In the genomic region with DNA sequence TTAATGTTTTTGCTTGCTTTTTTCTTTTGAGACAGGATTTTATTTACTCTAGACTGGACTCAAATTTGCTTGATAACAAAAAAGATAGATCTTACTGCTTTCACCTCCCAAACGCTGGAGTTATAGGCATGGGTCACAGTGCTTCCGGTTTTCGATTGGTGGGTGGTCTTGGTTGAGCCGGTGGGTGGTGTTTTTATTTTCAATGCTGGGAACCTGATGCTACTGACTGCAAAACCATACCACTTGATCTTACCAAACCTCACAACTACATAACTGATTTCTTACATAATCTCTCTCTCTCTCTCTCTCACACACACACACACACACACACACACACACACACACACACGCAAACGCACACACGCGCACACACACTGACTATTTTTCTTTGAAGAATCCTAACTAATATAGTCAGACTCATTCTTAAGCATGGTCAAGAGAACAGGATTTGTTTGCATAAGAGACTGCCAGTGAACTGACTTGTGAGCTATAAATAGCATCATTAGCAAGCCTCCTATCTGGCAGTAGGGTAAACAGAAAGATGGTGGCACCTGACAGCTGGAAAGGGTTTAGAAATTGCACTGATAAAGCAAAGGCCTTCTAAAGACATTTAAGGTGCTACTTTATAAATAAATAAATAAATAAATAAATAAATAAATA, we compare ENCODE assay signal across 8 mouse cellular contexts. TPM values are rescaled to one million over a fixed set of nuclear protein-coding genes. Genes with fewer than 3 reads are reported as not detected.
DNase-seq lines count a peak whose midpoint lies in the region; ATAC-seq and TF ChIP-seq lines count a peak whose summit lies in the region.
"Had no signal": no experiment of that assay in that cellular context is flagged by ENCODE, and none has a peak within 500 bp of the region (broad histone marks: within the 10 kb centered on the region; RNA-seq: fewer than 3 reads in every experiment).

No protein-coding gene starts in this region.

- H3K27ac ChIP-seq in kidney, embryonic 15.5 days: peak overlapping the region; percentile 49; the same call in 1 of the 2 replicates
- H3K27ac ChIP-seq: limb, embryonic 15.5 days had no signal

- H3K9ac ChIP-seq in kidney, embryonic 15.5 days: no peak overlapping the region
- H3K9ac ChIP-seq: limb, embryonic 15.5 days had no signal

- WGBS in kidney, embryonic 15.5 days: 55% methylated on average over 8 of the region's 8 CpGs

- no peak for DNase-seq in kidney, postnatal 25 days
- DNase-seq in A20 (ENCODE audit: low read depth, low spot score): peak; percentile 28
- no peak for DNase-seq in Patski (ENCODE audit: low read depth, low spot score)
- DNase-seq in lung, postnatal 10 days: peak; percentile 51
- DNase-seq in frontal cortex, postnatal 14 days (ENCODE audit: low spot score in 2 of 2): no peak
- DNase-seq in left cerebral cortex, adult 11 months (ENCODE audit: low spot score): no peak

- CTCF ChIA-PET in Patski (lab: Charles Lee): interaction anchor here (0.7 to 1.3 kb wide), 6 partner anchors 8 to 22 kb away, joined by 3 to 5 read pairs (median 3); no protein-coding TSS in a partner anchor

- no peak for TF ChIP-seq CTCF in Patski (IDR thresholded peaks at IDR 0.05)

- H3K36me3 ChIP-seq in kidney, embryonic 15.5 days: no peaks in the 10 kb centered on the region
- H3K36me3 ChIP-seq: limb, embryonic 15.5 days had no signal

- no peak for ATAC-seq in kidney, embryonic 15.5 days (replicated peaks; ENCODE audit: low FRiP score)
- ATAC-seq in Patski: peak; percentile 62

- no peaks in the 10 kb centered on the region for H3K27me3 ChIP-seq in kidney, embryonic 15.5 days
- H3K27me3 ChIP-seq in Patski: no peaks in the 10 kb centered on the region
- H3K27me3 ChIP-seq: limb, embryonic 15.5 days had no signal

- in situ Hi-C loops in Patski (cut with MboI; ENCODE audit: low pct_unique_long_range_greater_than_20kb): no loop called here

- peaks cover 40% of the 10 kb centered on the region for H3K4me1 ChIP-seq in kidney, embryonic 15.5 days

- H3K4me2 ChIP-seq in kidney, embryonic 15.5 days: no peak overlapping the region
- H3K4me2 ChIP-seq: limb, embryonic 15.5 days had no signal

- POLR2A ChIA-PET in Patski (lab: Charles Lee): interaction anchor here (0.6 to 1.7 kb wide), 4 partner anchors 10 to 22 kb away, joined by 4 to 8 read pairs (median 6); no protein-coding TSS in a partner anchor

- H3K4me3 ChIP-seq in kidney, embryonic 15.5 days (replicated peaks): no peak overlapping the region
- H3K4me3 ChIP-seq: limb, embryonic 15.5 days had no signal

- no peaks in the 10 kb centered on the region for H3K9me3 ChIP-seq in kidney, embryonic 15.5 days (replicated peaks)
- H3K9me3 ChIP-seq: limb, embryonic 15.5 days had no signal

RNA-seq across cellular contexts. Expression of a gene that starts 37.6 kb away (rescaled TPM):
- polyA plus RNA-seq in kidney, embryonic 15.5 days (2015; fragmentation: Nextera tagmentation; extraction: Ambion mirVana): 56.6 and 61.7 TPM in 2 replicates
- 23.4 TPM for polyA plus RNA-seq in Patski (2021)

Comparison
In these comparisons a context has a peak if more than half of its experiments do, and no peak if none do; other contexts are left out.
1. DNase-seq: peak in A20 (single experiment) and lung, postnatal 10 days (single experiment); none in kidney, postnatal 25 days (0 of 2), Patski (single experiment), frontal cortex, postnatal 14 days (0 of 2) and left cerebral cortex, adult 11 months (single experiment).